Mouse (Mus musculus) testis, adult 2 months (tissue): Measurements from ENCODE around the gene Thap7. TPM values are rescaled to one million over a fixed set of nuclear protein-coding genes. Genes with fewer than 3 reads are reported as not detected.
"Not testable (repeated sequence)": the region's sequence is repeated elsewhere in the genome, so short reads cannot be mapped to it uniquely, and the experiment has no call there.

Source experiments
- H3K27ac ChIP-seq: fragments of 200-500 bp; 2 replicates; pipeline ENCODE4 v1.5.1; 2012; ENCODE audit warnings: low read depth, low read length; ENCODE audit not compliant: control insufficient read depth, insufficient read depth
- H3K27me3 ChIP-seq: fragments of 200-500 bp; 2 replicates; pipeline ENCODE4 v1.6.1; 2012; ENCODE audit warnings: mild to moderate bottlenecking, low read length, moderate library complexity; ENCODE audit not compliant: control insufficient read depth, insufficient read depth
- H3K36me3 ChIP-seq: fragments of 200-500 bp; 2 replicates; pipeline ENCODE4 v1.6.1; 2012; ENCODE audit warnings: mild to moderate bottlenecking, low read length; ENCODE audit not compliant: control insufficient read depth, insufficient read depth
- H3K4me1 ChIP-seq: fragments of 200-500 bp; 2 replicates; pipeline ENCODE4 v1.6.1; 2012; ENCODE audit warnings: low read length; ENCODE audit not compliant: control insufficient read depth, insufficient read depth
- H3K4me3 ChIP-seq: fragments of 200-500 bp; 2 replicates; pipeline ENCODE4 v1.5.1; 2012; ENCODE audit warnings: low read depth, mild to moderate bottlenecking, low read length, moderate library complexity, mixed read lengths; ENCODE audit not compliant: control insufficient read depth
- CTCF ChIP-seq: fragments of 200-500 bp; IDR thresholded peaks from 2 replicates; pipeline ENCODE4 v1.5.1; 2012; ENCODE audit warnings: low read depth, mild to moderate bottlenecking, inconsistent platforms, low read length, moderate library complexity; ENCODE audit not compliant: control insufficient read depth, insufficient read depth, insufficient replicate concordance
- POLR2A ChIP-seq: fragments of 200-500 bp; IDR thresholded peaks from 2 replicates; pipeline ENCODE4 v1.6.1; 2012; ENCODE audit warnings: low read depth, mild to moderate bottlenecking, inconsistent platforms, low read length, moderate library complexity; ENCODE audit not compliant: control insufficient read depth
- polyA plus RNA-seq: library from polyadenylated mRNA; depleted of rRNA; stranded (reverse); fragments of >200 nt; gene quantifications from 2 replicates; pipeline ENCODE4 v1.2.3, GENCODE M21; 2012

The Thap7 gene
- polyA plus RNA-seq, 1 experiment: 154 TPM

DNA sequence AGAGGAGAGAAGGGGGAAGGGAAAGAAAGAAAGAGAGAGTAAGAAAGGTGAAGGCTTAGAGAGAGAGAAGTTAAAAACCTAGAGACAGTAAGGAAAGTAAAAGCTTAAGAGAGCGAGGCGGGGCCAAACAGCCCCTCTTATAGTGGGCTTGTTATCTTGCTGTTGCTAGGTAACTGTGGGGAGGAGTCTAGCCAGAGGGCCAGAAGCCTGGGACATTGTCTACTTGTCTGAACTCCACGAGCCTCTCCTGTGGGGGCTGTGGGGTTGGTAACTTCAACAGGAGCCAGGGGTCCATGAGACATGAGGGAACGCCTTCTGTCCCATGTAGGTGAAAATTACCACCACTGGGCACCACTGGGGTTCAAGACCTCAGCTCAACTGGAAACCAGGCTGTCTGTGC is 23.8 kb upstream of the Thap7 start:
- H3K27me3 ChIP-seq, H3K27ac ChIP-seq, H3K36me3 ChIP-seq: not testable (repeated sequence)
- peak; percentile 26; the same call in 1 of the 2 replicates for TF ChIP-seq POLR2A
- H3K4me3 ChIP-seq: peak overlapping the region; percentile 75
- H3K4me1 ChIP-seq: peaks cover 13% of the 10 kb centered on the region

DNA sequence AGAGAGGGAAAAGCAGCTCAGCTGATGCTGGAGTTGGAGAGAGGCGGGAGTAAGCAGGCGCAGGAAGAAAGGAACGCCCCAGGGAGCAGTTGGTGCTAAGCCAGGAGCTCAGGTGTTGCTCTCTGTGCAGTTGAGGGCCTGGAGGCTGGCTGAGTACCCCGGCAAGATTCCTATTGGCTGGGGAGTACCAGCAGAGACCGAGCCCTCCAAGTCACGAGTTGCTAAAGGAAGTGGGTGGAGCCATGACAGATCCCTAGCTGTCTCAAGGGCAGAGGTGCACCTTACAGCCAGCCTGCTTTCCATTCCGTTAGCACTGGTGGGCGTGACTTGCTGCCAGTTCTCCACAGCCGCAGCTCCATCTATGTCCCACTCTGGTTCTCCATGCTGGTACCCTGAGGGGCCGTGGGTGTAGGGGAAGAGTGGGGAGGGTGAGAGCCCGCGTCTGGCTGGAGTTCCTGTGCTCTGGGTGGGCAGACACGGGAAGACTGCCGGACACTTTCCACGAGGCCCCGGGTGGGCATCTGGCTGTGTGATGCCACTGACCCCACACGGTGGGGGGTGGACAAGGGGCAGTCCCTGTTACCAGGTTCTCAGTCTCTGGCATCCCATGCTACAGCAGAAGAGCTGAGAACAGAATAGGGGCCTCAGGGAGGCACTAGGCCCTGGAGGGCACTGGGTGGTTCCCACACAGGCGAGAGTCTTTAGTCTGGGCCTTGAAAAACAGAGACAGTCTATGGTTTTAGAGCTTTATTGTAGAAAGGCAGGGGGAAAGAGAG is 23.2 kb upstream of the Thap7 start:
- H3K27ac ChIP-seq: no peak overlapping the region; the same call in 1 of the 2 replicates
- no peaks in the 10 kb centered on the region for H3K27me3 ChIP-seq
- no peaks in the 10 kb centered on the region for H3K36me3 ChIP-seq
- H3K4me1 ChIP-seq: peaks cover 13% of the 10 kb centered on the region
- peak overlapping the region; percentile 75 for H3K4me3 ChIP-seq
- no peak for TF ChIP-seq CTCF
- TF ChIP-seq POLR2A: no peak

DNA sequence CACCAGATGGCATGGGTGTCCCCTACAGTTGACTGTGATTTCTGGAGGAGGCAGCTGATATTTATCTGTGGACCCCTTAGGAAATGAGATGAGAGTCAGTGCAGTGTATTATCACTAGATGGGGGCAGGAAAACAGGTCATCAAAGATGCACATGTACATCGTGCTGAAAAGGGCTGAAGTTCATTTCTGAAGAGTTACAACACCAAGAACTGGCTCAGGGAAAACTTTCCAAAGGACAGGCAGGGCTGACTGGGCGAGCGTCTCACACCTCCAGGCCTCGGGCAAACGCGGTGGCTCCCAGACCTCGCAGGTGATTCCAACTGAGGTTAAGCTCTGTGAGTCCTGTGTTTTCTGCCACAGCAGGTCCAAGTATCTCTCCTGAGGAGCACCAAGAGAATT is 21.9 kb upstream of the Thap7 start:
- TF ChIP-seq CTCF (no peak), POLR2A (no peak)
- H3K4me1 ChIP-seq: peaks cover 13% of the 10 kb centered on the region
- no peak overlapping the region for H3K27ac ChIP-seq
- no peaks in the 10 kb centered on the region for H3K27me3 ChIP-seq
- H3K4me3 ChIP-seq: no peak overlapping the region
- no peaks in the 10 kb centered on the region for H3K36me3 ChIP-seq

DNA sequence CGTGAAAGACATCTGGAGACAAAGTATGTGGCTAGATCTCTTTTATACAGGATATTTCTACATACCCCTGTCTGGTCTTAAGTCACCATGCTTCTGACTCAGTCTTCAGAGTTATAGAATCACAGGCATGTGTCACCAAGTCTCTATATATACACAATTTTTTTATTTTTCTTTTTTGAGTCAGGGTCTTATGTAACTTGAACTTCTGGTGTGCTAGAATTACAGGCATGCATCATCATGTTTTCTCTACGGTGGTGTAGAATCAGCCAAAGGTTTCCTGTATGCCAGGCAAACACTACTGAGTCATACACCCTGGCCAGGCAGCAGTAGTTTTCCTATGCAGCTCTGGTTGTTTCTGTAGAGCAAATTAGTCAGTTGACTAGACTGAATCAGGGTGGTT is 11.7 kb upstream of the Thap7 start:
- H3K27me3 ChIP-seq: no peaks in the 10 kb centered on the region
- no peak overlapping the region for H3K4me3 ChIP-seq
- no peak overlapping the region for H3K27ac ChIP-seq
- H3K4me1 ChIP-seq: peaks cover 5% of the 10 kb centered on the region; the same call in 1 of the 2 replicates
- no peaks in the 10 kb centered on the region for H3K36me3 ChIP-seq
- TF ChIP-seq POLR2A (no peak), CTCF (no peak)

DNA sequence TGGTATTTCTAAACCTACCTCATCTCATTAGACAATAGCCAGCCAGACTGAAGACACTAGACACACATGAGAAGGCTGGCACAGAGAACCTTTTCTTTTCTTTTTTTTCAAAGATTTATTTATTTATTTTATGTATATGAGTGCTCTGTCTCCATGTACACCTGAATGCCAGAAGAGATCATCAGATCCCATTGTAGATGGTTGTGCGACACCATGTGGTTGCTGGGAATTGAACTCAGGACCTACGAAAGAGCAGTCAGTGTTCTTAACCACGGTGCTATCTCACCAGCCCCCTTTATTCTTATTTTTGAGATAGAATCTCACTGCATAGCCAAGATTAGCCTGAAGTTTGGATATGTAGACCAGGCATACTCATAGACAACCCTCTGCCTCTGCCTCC is 5.6 kb upstream of the Thap7 start:
- Histone ChIP-seq H3K27ac (no peak overlapping the region), H3K27me3 (no peaks in the 10 kb centered on the region), H3K36me3 (no peaks in the 10 kb centered on the region), H3K4me3 (no peak overlapping the region), H3K4me1 (peaks cover 5% of the 10 kb centered on the region)
- TF ChIP-seq POLR2A: no peak
- TF ChIP-seq CTCF: no peak

DNA sequence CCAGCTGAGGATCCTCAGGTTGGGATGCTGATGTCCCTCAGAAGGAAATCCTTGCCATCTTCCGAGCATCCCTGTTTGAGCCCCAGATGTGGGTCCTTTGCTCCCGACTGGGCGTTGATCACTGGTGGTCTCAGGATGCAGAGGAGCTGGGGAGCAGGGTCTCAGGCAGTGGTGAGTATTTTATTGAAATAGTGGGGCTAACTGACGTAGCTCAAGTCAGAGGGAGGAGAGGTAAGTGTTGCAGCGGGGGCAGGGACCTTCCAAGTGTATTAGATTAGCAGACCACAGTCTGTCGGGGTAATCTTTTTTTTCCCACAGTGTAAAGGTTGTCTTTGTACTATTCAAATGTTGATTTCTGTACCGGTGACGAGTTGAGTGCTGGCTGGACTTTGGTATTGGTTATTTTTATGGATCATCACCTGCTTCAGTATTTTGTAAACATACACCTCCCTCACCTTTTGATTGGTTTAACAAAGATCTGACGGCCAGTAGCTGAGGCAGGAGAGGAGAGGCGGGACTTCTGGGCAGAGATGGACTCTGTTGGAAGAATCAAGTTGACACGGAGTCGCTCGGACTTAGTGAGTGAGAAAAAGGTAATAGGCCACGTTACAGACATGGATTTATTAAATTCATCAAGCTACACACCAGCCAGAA is 1.9 kb upstream of the Thap7 start:
- TF ChIP-seq CTCF (no peak), POLR2A (no peak)
- Histone ChIP-seq H3K27ac (no peak overlapping the region), H3K27me3 (no peaks in the 10 kb centered on the region), H3K36me3 (no peaks in the 10 kb centered on the region), H3K4me1 (peaks cover 3% of the 10 kb centered on the region), H3K4me3 (peak overlapping the region; percentile 39)

DNA sequence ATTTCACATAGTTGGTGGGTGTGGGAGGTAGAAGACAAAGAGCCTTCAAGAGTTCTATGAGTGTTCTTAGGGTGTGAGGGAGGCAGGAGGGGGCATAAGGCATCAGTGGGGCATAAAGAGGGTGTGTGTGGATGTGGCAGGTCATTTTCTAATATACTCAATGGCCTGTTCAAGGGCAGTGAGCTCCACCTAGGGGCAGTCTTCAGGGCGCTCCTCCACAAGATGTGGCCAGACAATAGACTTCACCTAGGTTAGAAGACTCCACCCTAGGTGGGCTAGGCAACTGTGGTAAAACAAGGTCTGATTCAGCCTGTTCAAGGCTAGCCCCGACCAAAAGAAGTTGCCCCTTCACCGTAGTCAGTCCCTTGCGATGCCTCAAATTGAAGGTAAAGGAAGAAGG is 1.3 kb upstream of the Thap7 start:
- no peak for TF ChIP-seq POLR2A
- TF ChIP-seq CTCF: peak; percentile 27; the same call in 1 of the 2 replicates
- no peak overlapping the region for H3K27ac ChIP-seq
- peaks cover 3% of the 10 kb centered on the region for H3K4me1 ChIP-seq
- H3K36me3 ChIP-seq: no peaks in the 10 kb centered on the region
- peak overlapping the region; percentile 39 for H3K4me3 ChIP-seq
- H3K27me3 ChIP-seq: no peaks in the 10 kb centered on the region
